Mouse (Mus musculus): Measurements from ENCODE around the gene Timm8b. TPM values are rescaled to one million over a fixed set of nuclear protein-coding genes. Genes with fewer than 3 reads are reported as not detected.

Timm8b gene
- polyA plus RNA-seq (2012) = 3.3 and 4.0 TPM in 2 replicates

- H3K27me3 ChIP-seq (ENCODE audit: control insufficient read depth) = no peaks in the 10 kb centered on the region
- peaks cover 51% of the 10 kb centered on the region for H3K4me1 ChIP-seq (ENCODE audit: control insufficient read depth)
- H3K9me3 ChIP-seq (ENCODE audit: control insufficient read depth, low read length) = no peaks in the 10 kb centered on the region
- peak within 1 kb of the TSS; percentile 100 for H3K4me3 ChIP-seq (replicated peaks)
- TF ChIP-seq TAL1 (IDR thresholded peaks at IDR 0.05; ENCODE audit: low read length) (no peak), GATA1 (IDR thresholded peaks at IDR 0.05; ENCODE audit: low read length) (no peak)
- H3K36me3 ChIP-seq (ENCODE audit: control insufficient read depth) = peaks cover 68% of the 10 kb centered on the region
These were observed at the start of gene Timm8b, which contains the start of gene Sdhd for GRCm38 (mm10) chr9:50603189-50603997. TSS of gene Timm8b (plus strand) at chr9:50603910. TSS of gene Sdhd (minus strand) at chr9:50603812.

- H3K9me3 ChIP-seq (ENCODE audit: control insufficient read depth, low read length) = no peaks in the 10 kb centered on the region
- no peak within 1 kb of the TSS for H3K4me3 ChIP-seq (replicated peaks)
- no peaks in the 10 kb centered on the region; the same call in 1 of the 2 replicates for H3K27me3 ChIP-seq (ENCODE audit: control insufficient read depth)
- no peaks in the 10 kb centered on the region for H3K36me3 ChIP-seq (ENCODE audit: control insufficient read depth)
- H3K4me1 ChIP-seq (ENCODE audit: control insufficient read depth) = no peaks in the 10 kb centered on the region
- TF ChIP-seq GATA1 (IDR thresholded peaks at IDR 0.05; ENCODE audit: low read length) (no peak), TAL1 (IDR thresholded peaks at IDR 0.05; ENCODE audit: low read length) (no peak)
These were observed 49.2 kb upstream of the Timm8b start, which contains the start of gene Il18 for GRCm38 (mm10) chr9:50554241-50555093. TSS of gene Il18 (plus strand) at chr9:50554827.

GRCm38 (mm10) chr9:50555094-50555446, 48.6 kb upstream of the Timm8b start, which contains the start of gene Bco2:
TSS of gene Bco2 (minus strand) at chr9:50555181.
- H3K4me3 ChIP-seq (replicated peaks) = no peak within 1 kb of the TSS
- H3K27me3 ChIP-seq (ENCODE audit: control insufficient read depth) = no peaks in the 10 kb centered on the region; the same call in 1 of the 2 replicates
- no peaks in the 10 kb centered on the region for H3K4me1 ChIP-seq (ENCODE audit: control insufficient read depth)
- H3K9me3 ChIP-seq (ENCODE audit: control insufficient read depth, low read length) = no peaks in the 10 kb centered on the region
- H3K36me3 ChIP-seq (ENCODE audit: control insufficient read depth) = no peaks in the 10 kb centered on the region
- TF ChIP-seq GATA1 (IDR thresholded peaks at IDR 0.05; ENCODE audit: low read length) (no peak), TAL1 (IDR thresholded peaks at IDR 0.05; ENCODE audit: low read length) (no peak)

- TF ChIP-seq TAL1 (IDR thresholded peaks at IDR 0.05; ENCODE audit: low read length) = no peak
- no peak for TF ChIP-seq GATA1 (IDR thresholded peaks at IDR 0.05; ENCODE audit: low read length)
- H3K27me3 ChIP-seq (ENCODE audit: control insufficient read depth) = no peaks in the 10 kb centered on the region
- peaks cover 3% of the 10 kb centered on the region; the same call in 1 of the 2 replicates for H3K9me3 ChIP-seq (ENCODE audit: control insufficient read depth, low read length)
These were observed 42.4 kb upstream of the Timm8b start, which contains the start of gene Tex12 for GRCm38 (mm10) chr9:50561145-50561917. TSS of gene Tex12 (minus strand) at chr9:50561325.

GRCm38 (mm10) chr9:50561918-50562360, 41.8 kb upstream of the Timm8b start:
- Histone ChIP-seq H3K27me3 (ENCODE audit: control insufficient read depth) (no peaks in the 10 kb centered on the region), H3K9me3 (ENCODE audit: control insufficient read depth, low read length) (peaks cover 3% of the 10 kb centered on the region; the same call in 1 of the 2 replicates)
- TF ChIP-seq TAL1 (IDR thresholded peaks at IDR 0.05; ENCODE audit: low read length) = no peak
- TF ChIP-seq GATA1 (IDR thresholded peaks at IDR 0.05; ENCODE audit: low read length) = no peak

More at GRCm38 (mm10) chr9:50561145-50561917, 42.4 kb upstream of the Timm8b start, which contains the start of gene Tex12:
- H3K36me3 ChIP-seq (ENCODE audit: control insufficient read depth) = no peaks in the 10 kb centered on the region
- H3K4me1 ChIP-seq (ENCODE audit: control insufficient read depth) = no peaks in the 10 kb centered on the region
- H3K4me3 ChIP-seq (replicated peaks) = no peak within 1 kb of the TSS

GRCm38 (mm10) chr9:50565173-50565572, 38.5 kb upstream of the Timm8b start:
- H3K27me3 ChIP-seq (ENCODE audit: control insufficient read depth) = no peaks in the 10 kb centered on the region
- H3K4me1 ChIP-seq (ENCODE audit: control insufficient read depth) = no peaks in the 10 kb centered on the region
- H3K4me3 ChIP-seq (replicated peaks) = no peak overlapping the region
- no peak for TF ChIP-seq TAL1 (IDR thresholded peaks at IDR 0.05; ENCODE audit: low read length)
- no peak for TF ChIP-seq GATA1 (IDR thresholded peaks at IDR 0.05; ENCODE audit: low read length)
- H3K36me3 ChIP-seq (ENCODE audit: control insufficient read depth) = no peaks in the 10 kb centered on the region
- peaks cover 3% of the 10 kb centered on the region; the same call in 1 of the 2 replicates for H3K9me3 ChIP-seq (ENCODE audit: control insufficient read depth, low read length)

More at GRCm38 (mm10) chr9:50561918-50562360, 41.8 kb upstream of the Timm8b start:
- no peaks in the 10 kb centered on the region for H3K4me1 ChIP-seq (ENCODE audit: control insufficient read depth)
- no peaks in the 10 kb centered on the region for H3K36me3 ChIP-seq (ENCODE audit: control insufficient read depth)
- H3K4me3 ChIP-seq (replicated peaks) = no peak overlapping the region

- TF ChIP-seq TAL1 (IDR thresholded peaks at IDR 0.05; ENCODE audit: low read length) = no peak
- TF ChIP-seq GATA1 (IDR thresholded peaks at IDR 0.05; ENCODE audit: low read length) = no peak
- H3K36me3 ChIP-seq (ENCODE audit: control insufficient read depth) = no peaks in the 10 kb centered on the region
- no peak overlapping the region for H3K4me3 ChIP-seq (replicated peaks)
- H3K27me3 ChIP-seq (ENCODE audit: control insufficient read depth) = no peaks in the 10 kb centered on the region
- H3K9me3 ChIP-seq (ENCODE audit: control insufficient read depth, low read length) = peaks cover 3% of the 10 kb centered on the region; the same call in 1 of the 2 replicates
- no peaks in the 10 kb centered on the region for H3K4me1 ChIP-seq (ENCODE audit: control insufficient read depth)
These were observed 37.8 kb upstream of the Timm8b start for GRCm38 (mm10) chr9:50565940-50566339.

GRCm38 (mm10) chr9:50567372-50567771, 36.3 kb upstream of the Timm8b start:
- H3K4me3 ChIP-seq (replicated peaks) = no peak overlapping the region
- TF ChIP-seq GATA1 (IDR thresholded peaks at IDR 0.05; ENCODE audit: low read length) = no peak
- TF ChIP-seq TAL1 (IDR thresholded peaks at IDR 0.05; ENCODE audit: low read length) = no peak
- H3K4me1 ChIP-seq (ENCODE audit: control insufficient read depth) = no peaks in the 10 kb centered on the region
- H3K9me3 ChIP-seq (ENCODE audit: control insufficient read depth, low read length) = no peaks in the 10 kb centered on the region
- H3K36me3 ChIP-seq (ENCODE audit: control insufficient read depth) = no peaks in the 10 kb centered on the region
- H3K27me3 ChIP-seq (ENCODE audit: control insufficient read depth) = no peaks in the 10 kb centered on the region
